Mouse (Mus musculus): ENCODE measurements around the gene Col3a1.

Gene Col3a1

DNA sequence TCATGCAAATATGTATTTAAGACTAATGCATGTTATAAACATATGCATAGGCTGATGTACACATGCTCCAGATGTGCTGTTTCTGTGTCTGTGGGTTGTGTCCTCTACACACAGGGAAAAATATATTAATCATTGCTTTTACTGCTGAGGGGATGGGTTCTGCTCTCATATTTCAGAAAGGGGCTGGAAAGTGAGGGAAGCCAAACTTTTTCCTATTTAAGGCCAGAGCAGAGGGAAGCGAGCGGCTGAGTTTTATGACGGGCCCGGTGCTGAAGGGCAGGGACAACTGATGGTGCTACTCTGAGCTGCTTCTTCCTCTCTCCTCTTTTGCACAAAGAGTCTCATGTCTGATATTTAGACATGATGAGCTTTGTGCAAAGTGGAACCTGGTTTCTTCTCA is at the start of gene Col3a1:
TSS of gene Col3a1 (plus strand) at position 151 of the 400 bp plus-strand sequence.
- CTCF ChIA-PET = no interaction called here

GRCm38 (mm10) chr1:45269421-45269820 is 41.9 kb upstream of the Col3a1 start:
- CTCF ChIA-PET = no interaction called here

DNA sequence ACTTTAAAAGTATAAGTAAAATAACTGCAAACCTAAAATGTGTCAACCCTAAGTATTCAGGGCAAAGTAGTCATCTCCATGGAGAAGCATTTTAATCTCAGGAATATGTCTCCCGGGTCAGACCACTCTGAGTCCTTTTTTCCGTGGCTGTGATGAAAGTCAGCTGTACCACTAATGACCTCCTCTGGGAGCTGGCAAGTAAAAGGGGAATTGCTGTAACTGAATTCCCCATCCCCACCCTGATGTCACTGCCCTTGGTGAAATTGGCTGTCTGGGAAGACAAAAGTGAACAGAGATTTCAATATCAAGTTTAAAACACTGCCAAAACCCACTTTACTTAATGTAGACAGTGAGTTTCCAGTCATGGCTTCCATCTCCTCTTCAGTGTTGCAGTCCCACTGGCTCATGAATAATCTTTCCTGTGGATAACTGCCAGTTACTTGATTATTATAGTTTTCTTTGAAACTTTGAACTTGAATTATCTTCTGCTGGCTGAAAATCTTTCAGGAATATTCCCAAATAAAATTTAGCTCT is 35.3 kb upstream of the Col3a1 start:
- CTCF ChIA-PET = no interaction called here

DNA sequence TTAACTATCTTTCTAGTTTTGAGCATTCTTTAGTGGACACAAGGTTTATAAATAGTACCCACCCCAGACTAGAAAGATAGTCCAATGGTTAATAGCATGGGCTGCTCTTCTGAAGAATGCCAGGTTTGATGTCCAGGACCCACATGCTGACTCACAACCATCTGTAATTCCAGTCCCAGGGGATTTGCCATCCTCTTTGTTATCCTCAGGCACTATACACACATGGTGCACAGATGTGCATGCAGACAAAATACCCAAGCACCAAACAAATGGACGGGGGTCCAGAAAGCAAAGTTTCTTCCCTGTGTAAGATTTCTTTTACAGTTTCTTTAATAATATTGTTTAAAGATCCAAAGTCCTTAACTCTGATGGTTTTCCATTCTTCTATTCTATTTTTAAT is 23.4 kb upstream of the Col3a1 start:
- CTCF ChIA-PET = no interaction called here

GRCm38 (mm10) chr1:45290037-45290436 is 21.3 kb upstream of the Col3a1 start:
- CTCF ChIA-PET = no interaction called here

GRCm38 (mm10) chr1:45299394-45300119 is 11.8 kb upstream of the Col3a1 start:
- CTCF ChIA-PET = no interaction called here

DNA sequence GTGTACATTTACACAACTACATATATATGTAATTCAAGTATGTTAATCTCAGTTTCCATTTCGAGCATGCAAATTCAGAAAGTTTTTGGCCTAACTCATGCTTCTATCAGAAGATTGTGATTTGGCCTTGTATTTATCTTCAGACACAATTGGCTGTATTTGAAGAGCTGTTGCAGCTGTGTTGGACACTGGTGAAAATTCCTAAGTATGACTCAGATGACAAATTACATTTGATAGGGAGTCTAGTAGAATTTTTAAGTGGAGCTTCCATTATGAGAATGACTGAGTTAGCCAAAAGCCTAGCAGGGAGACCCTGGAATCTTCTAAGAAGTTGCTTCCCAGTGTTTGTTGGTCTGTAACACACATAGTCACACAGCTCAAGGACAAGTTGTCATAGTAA is 7.1 kb upstream of the Col3a1 start:
- CTCF ChIA-PET = no interaction called here

- CTCF ChIA-PET = no interaction called here
Observed at GRCm38 (mm10) chr1:45309015-45309414, 2.3 kb upstream of the Col3a1 start.

DNA sequence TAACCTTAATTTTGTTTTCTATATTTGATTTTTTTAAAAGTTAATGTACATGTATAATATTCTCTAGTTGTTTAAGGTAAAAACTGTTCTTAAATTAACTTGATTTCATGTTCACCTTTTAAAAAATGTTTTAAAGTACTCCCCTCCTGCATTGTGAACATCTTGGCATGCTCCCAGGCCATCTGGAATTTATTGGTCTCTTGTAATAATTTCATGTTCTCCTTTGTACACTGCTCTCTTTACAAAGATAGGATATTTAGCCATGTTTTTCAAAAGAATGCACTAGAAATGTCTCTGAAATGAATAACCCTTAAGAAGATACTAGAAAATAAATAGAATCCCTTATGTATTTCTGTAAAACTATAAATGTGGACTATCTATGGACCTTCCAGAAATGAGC is 624 bp downstream of the Col3a1 start:
- CTCF ChIA-PET = no interaction called here

DNA sequence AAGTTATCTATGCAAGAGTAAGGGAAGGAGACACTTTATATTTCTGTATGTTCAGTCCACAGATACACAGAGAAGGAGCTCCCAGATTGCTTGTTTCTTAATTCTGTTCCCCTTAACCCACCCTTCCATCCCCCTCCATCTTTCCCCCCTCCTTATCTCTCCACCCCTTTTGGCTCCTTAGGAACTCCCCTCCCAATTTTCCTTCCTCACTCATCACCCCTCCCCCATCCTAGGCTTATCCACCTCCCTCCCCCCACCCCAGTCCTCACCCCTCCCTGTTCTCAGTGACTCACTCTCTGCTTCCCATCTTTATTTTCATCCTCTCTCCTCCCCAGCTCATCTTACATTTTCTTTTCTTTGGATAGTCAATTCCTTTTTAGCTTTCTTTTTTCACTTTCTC is 1.5 kb downstream of the Col3a1 start:
- CTCF ChIA-PET = no interaction called here

GRCm38 (mm10) chr1:45313696-45314295 is 2.5 kb downstream of the Col3a1 start:
- CTCF ChIA-PET = no interaction called here

DNA sequence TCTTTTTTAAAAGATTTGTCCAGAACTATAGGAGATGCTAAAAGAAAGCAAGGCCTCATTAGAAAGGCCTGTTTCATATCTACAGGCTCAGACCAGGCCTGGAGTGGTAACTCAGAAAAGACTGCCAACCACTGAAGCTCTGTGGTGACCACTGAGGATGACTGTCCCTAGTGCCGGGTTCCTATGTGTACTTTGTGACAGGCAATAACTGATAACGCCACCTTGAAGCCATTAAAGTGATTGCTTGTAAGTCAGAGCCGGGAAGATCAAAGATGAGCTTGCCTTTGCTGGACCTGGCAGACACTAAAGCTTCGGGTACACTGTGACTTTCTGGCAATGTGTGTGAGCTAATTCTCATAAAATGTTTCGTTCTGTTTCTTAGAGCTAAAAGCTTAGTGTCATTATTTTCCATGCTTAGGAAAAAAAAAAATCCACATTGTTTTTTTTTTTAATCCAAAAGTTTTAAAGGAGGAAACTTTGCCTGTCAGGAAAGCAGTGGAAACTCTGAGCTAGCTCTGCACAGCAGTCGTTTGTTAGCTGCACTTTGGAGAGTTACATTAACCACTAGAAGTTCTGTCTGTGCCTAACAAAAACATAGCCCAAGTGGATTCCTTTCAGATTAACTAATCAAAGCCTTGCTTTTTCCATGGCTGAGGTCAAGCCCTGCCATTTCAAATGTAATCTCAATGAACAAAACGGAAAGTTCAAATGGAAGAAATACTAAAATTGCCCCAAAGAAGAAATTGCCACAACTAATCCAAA is 4.6 kb downstream of the Col3a1 start:
- CTCF ChIA-PET = no interaction called here

- CTCF ChIA-PET = no interaction called here
Observed at GRCm38 (mm10) chr1:45318241-45318640, 6.9 kb downstream of the Col3a1 start.

GRCm38 (mm10) chr1:45320861-45321260 is 9.5 kb downstream of the Col3a1 start:
- CTCF ChIA-PET = no interaction called here

GRCm38 (mm10) chr1:45329149-45329548 is 17.8 kb downstream of the Col3a1 start:
- CTCF ChIA-PET = no interaction called here

GRCm38 (mm10) chr1:45355944-45356343 is 44.6 kb downstream of the Col3a1 start:
- CTCF ChIA-PET = no interaction called here

DNA sequence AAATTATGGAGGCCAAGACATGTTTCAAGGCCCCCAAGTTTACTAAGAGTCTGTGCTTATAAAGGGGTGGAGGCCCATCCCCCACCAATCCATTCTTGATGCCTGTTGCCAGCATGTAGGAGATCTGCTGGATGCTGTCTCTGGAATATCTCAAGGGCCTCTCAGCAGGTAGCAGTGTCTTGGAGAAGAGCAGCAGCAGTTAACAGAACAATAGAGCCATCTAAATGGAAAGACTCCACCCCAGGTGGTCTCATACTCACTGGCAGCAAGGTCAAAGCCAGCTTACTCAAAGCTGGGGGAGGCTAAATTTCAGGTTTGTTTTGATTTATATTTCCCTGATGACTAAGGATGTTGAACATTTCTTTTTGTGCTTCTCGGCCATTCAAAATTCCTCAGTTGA is 46.7 kb downstream of the Col3a1 start:
- CTCF ChIA-PET = no interaction called here

DNA sequence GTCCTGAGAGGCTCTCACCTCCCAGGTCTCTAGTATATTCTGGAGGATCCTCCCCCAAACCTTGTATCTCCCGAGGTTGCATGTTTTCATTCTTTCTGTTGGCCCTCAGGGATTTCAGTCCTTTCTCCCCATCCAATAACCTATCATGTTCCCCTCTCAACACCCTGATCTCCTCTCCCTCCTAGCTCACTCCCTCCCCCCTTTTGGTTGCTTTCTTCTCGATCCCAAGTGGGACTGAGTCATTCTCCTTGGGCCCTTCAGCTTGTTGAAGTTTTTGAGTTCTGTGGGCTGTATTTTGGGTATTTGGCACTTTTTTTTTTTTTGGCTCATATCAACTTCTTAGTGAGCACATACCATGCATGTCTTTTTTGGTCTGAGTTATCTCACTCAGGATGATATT is 47.8 kb downstream of the Col3a1 start:
- CTCF ChIA-PET = no interaction called here

DNA sequence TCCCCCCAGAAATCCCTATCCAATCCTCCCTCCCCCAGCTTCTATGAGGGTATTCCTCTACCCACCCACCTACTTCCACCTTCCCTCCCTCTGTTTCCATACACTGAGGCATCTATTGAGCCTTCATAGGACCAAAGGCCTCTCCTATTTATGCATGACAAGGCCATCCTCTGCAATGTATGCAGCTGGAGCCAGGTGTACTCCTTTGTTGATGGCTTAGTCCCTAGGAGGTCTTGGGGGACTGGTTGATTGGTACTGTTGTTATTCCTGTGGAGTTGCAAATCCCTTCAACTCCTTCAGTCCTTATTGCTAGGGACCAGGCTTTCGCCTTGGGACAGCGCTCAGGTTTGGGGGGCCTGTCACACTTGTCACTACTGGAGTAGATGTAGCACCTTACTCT is 48.3 kb downstream of the Col3a1 start:
- CTCF ChIA-PET = interaction anchor here (0.6 kb wide), 1 partner anchor 45 kb away, joined by 7 read pairs; no protein-coding TSS in a partner anchor

GRCm38 (mm10) chr1:45363274-45363673 is 51.9 kb downstream of the Col3a1 start:
- CTCF ChIA-PET = no interaction called here

DNA sequence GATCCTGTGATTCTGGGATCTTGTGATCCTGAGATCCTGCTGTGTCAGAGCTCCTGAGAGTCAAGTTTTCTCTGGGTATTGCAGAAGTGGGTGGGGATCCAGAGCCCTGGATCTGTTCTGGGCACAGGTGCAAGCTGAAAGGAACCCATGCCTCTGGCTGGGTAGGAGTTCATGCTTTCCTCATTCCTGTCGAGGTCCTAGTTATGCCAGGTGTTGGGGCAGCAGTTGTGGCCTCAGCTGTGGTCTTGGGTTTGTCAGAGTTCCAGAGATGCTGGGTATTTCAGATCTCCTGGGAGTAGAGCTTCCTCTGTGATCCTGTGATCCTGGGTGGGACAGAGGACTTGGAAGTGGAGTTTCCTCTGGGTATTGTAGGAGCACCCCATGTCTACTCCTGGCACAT is 54.1 kb downstream of the Col3a1 start:
- CTCF ChIA-PET = no interaction called here

- CTCF ChIA-PET = no interaction called here
Observed at GRCm38 (mm10) chr1:45379992-45380690, 68.8 kb downstream of the Col3a1 start.
